Mouse (Mus musculus) frontal cortex, postnatal 14 days (tissue): Measurements from ENCODE around the gene Zfp106.

Experiments
- DNase-seq, 2 experiments: peaks; one replicate each; pipeline ENCODE4 v3.0.0; 2022; ENCODE audit warnings: low spot score in 2 of 2

Gene Zfp106

GRCm38 (mm10) chr2:120476277-120477087, 87.2 kb downstream of the Zfp106 start:
- DNase-seq = no peak

- no peak for DNase-seq
Measured at GRCm38 (mm10) chr2:120470856-120471255, 92.8 kb downstream of the Zfp106 start.

- no peak for DNase-seq
Measured at GRCm38 (mm10) chr2:120469715-120470114, 93.9 kb downstream of the Zfp106 start.

- no peak for DNase-seq
Measured at GRCm38 (mm10) chr2:120469220-120469619, 94.4 kb downstream of the Zfp106 start.

GRCm38 (mm10) chr2:120468011-120468410, 95.6 kb downstream of the Zfp106 start:
- no peak for DNase-seq

GRCm38 (mm10) chr2:120465397-120465785, 98.3 kb downstream of the Zfp106 start:
- DNase-seq = no peak

- no peak for DNase-seq
Measured at GRCm38 (mm10) chr2:120464732-120465396, 98.8 kb downstream of the Zfp106 start.

GRCm38 (mm10) chr2:120464091-120464490, 99.6 kb downstream of the Zfp106 start:
- no peak for DNase-seq

GRCm38 (mm10) chr2:120463328-120463727, 100.3 kb downstream of the Zfp106 start:
- DNase-seq = no peak

GRCm38 (mm10) chr2:120460216-120460615, 103.4 kb downstream of the Zfp106 start:
- DNase-seq = no peak
